ENCODE assay signal across 16 mouse cellular contexts in genomic region chr2:61527127-61527526, GRCm38 (mm10).
"Had no signal": no experiment of that assay in that cellular context is flagged by ENCODE, and none has a peak within 500 bp of the region (broad histone marks: within the 10 kb centered on the region; RNA-seq: fewer than 3 reads in every experiment).

No protein-coding gene starts in this region.

- H3K4me1 ChIP-seq: midbrain, embryonic 13.5 days; midbrain, embryonic 15.5 days; neural tube, embryonic 12.5 days; stomach, embryonic 15.5 days had no signal

- H3K4me2 ChIP-seq: lung, embryonic 14.5 days; midbrain, embryonic 11.5 days; midbrain, embryonic 13.5 days; midbrain, embryonic 15.5 days; neural tube, embryonic 12.5 days; stomach, embryonic 15.5 days had no signal

- H3K27ac ChIP-seq: liver, embryonic 14.5 days; midbrain, embryonic 13.5 days; midbrain, embryonic 15.5 days; neural tube, embryonic 12.5 days; stomach, embryonic 15.5 days; stomach, postnatal 0 days had no signal

- H3K4me3 ChIP-seq: midbrain, embryonic 13.5 days; midbrain, embryonic 15.5 days; myocyte; neural tube, embryonic 12.5 days; stomach, embryonic 15.5 days had no signal

- H3K9me3 ChIP-seq: midbrain, embryonic 13.5 days; midbrain, embryonic 15.5 days; neural tube, embryonic 12.5 days; stomach, embryonic 15.5 days had no signal

- H3K36me3 ChIP-seq: midbrain, embryonic 13.5 days; midbrain, embryonic 15.5 days; neural tube, embryonic 12.5 days; stomach, embryonic 15.5 days had no signal

- H3K27me3 ChIP-seq: midbrain, embryonic 13.5 days; midbrain, embryonic 15.5 days; neural tube, embryonic 12.5 days; stomach, embryonic 15.5 days had no signal

- DNase-seq: lung, adult 18-20 months; lung, embryonic 14.5 days; lung, postnatal 10 days; lung, postnatal 4 days; right cerebral cortex, postnatal 14 days; thymus, adult 2 months; thymus, postnatal 25 days; thymus, postnatal 4 days had no signal

- H3K9ac ChIP-seq: liver, embryonic 14.5 days; lung, embryonic 14.5 days; midbrain, embryonic 13.5 days; midbrain, embryonic 15.5 days; neural tube, embryonic 12.5 days; stomach, embryonic 15.5 days had no signal

- ATAC-seq: midbrain, embryonic 13.5 days; midbrain, embryonic 15.5 days had no signal
